Mouse (Mus musculus) kidney, adult 10 weeks (tissue): ENCODE measurements around the gene Fgd4. TPM values are rescaled to one million over a fixed set of nuclear protein-coding genes. Genes with fewer than 3 reads are reported as not detected.

ENCODE experiments used
- polyA plus RNA-seq: library from polyadenylated mRNA; stranded (reverse); fragments of 350-450 nt; fragmentation: Illumina TruSeq; extraction: RNeasy Lipid Tissue Mini Kit (QIAGEN cat#74804); gene quantifications from one replicate; pipeline ENCODE4 v1.2.3, GENCODE M21; 2014; ENCODE audit warnings: low read depth, low replicate concordance

Gene Fgd4
- 50.1 TPM for polyA plus RNA-seq

GRCm38 (mm10) chr16:16600461-16600860 is at the start of gene Fgd4:
Gene Fgd4 (minus strand): TSS chr16:16600549.

Other genes with a start within 250 kb of the Fgd4 start
- gene Dnm1l, start 241.6 kb downstream of the Fgd4 start, polyA plus RNA-seq: 157 TPM
- gene Olfr19, start 75.9 kb upstream of the Fgd4 start, polyA plus RNA-seq: not detected
- gene Spag6l, start 228.9 kb upstream of the Fgd4 start, polyA plus RNA-seq: 2.5 TPM